Mouse (Mus musculus): ENCODE data around the gene Wfdc12.

- TF ChIP-seq GATA1 (IDR thresholded peaks at IDR 0.05; ENCODE audit: low read length) (no peak), TAL1 (IDR thresholded peaks at IDR 0.05; ENCODE audit: low read length) (no peak)
Measured at GRCm38 (mm10) chr2:164170326-164170725, 20.1 kb downstream of the Wfdc12 start.
